Mouse (Mus musculus): ENCODE measurements around the gene Agap1. TPM values are rescaled to one million over a fixed set of nuclear protein-coding genes. Genes with fewer than 3 reads are reported as not detected.
"Not testable (repeated sequence)": the region's sequence is repeated elsewhere in the genome, so short reads cannot be mapped to it uniquely, and the experiment has no call there.

Gene Agap1
- polyA plus RNA-seq, 1 experiment from 2014 or later = 37.2 TPM

- Histone ChIP-seq H3K9me3 (ENCODE audit: control insufficient read depth, low read length) (no peaks in the 10 kb centered on the region), H3K4me3 (replicated peaks; ENCODE audit: low read length) (no peak overlapping the region), H3K4me1 (replicated peaks; ENCODE audit: control insufficient read depth, insufficient read depth, low read length) (peaks cover 14% of the 10 kb centered on the region; the same call in 1 of the 2 replicates), H3K36me3 (ENCODE audit: control insufficient read depth, insufficient read depth) (no peaks in the 10 kb centered on the region), H3K4me2 (ENCODE audit: low read length) (no peak overlapping the region), H3K27ac (ENCODE audit: low read length) (no peak overlapping the region), H3K9ac (replicated peaks; ENCODE audit: low read depth, low read length) (no peak overlapping the region), H3K27me3 (replicated peaks; ENCODE audit: control insufficient read depth, insufficient read depth, low read length) (no peaks in the 10 kb centered on the region)
- 93% methylated on average over 6 of the region's 6 CpGs for WGBS
- ATAC-seq = no peak
Observed at GRCm38 (mm10) chr1:89486891-89487290, 32.3 kb downstream of the Agap1 start.

- H3K9me3 ChIP-seq (ENCODE audit: control insufficient read depth, low read length) = no peaks in the 10 kb centered on the region
- H3K4me1 ChIP-seq (replicated peaks; ENCODE audit: control insufficient read depth, insufficient read depth, low read length) = peaks cover 2% of the 10 kb centered on the region; the same call in 1 of the 2 replicates
- no peak overlapping the region for H3K4me3 ChIP-seq (replicated peaks; ENCODE audit: low read length)
- no peak overlapping the region for H3K4me2 ChIP-seq (ENCODE audit: low read length)
- H3K27ac ChIP-seq (ENCODE audit: low read length) = no peak overlapping the region
- H3K9ac ChIP-seq (replicated peaks; ENCODE audit: low read depth, low read length) = no peak overlapping the region
- 57% methylated on average over 17 of the region's 17 CpGs for whole genome bisulfite sequencing
- no peaks in the 10 kb centered on the region for H3K27me3 ChIP-seq (replicated peaks; ENCODE audit: control insufficient read depth, insufficient read depth, low read length)
- H3K36me3 ChIP-seq (ENCODE audit: control insufficient read depth, insufficient read depth) = no peaks in the 10 kb centered on the region
- no peak for ATAC-seq
Observed at GRCm38 (mm10) chr1:89489111-89489971, 34.7 kb downstream of the Agap1 start.

- Histone ChIP-seq H3K9ac (replicated peaks; ENCODE audit: low read depth, low read length) (no peak overlapping the region), H3K27me3 (replicated peaks; ENCODE audit: control insufficient read depth, insufficient read depth, low read length) (no peaks in the 10 kb centered on the region), H3K36me3 (ENCODE audit: control insufficient read depth, insufficient read depth) (no peaks in the 10 kb centered on the region), H3K27ac (ENCODE audit: low read length) (no peak overlapping the region), H3K9me3 (ENCODE audit: control insufficient read depth, low read length) (no peaks in the 10 kb centered on the region), H3K4me2 (ENCODE audit: low read length) (no peak overlapping the region), H3K4me1 (replicated peaks; ENCODE audit: control insufficient read depth, insufficient read depth, low read length) (no peaks in the 10 kb centered on the region), H3K4me3 (replicated peaks; ENCODE audit: low read length) (no peak overlapping the region)
- no peak for ATAC-seq
- 92% methylated on average over 5 of the region's 5 CpGs for WGBS
Observed at GRCm38 (mm10) chr1:89493177-89493576, 38.6 kb downstream of the Agap1 start.

GRCm38 (mm10) chr1:89494816-89495215 lies 40.2 kb downstream of the Agap1 start:
- WGBS = 97% methylated on average over 1 of the region's 1 CpGs
- Histone ChIP-seq H3K9ac (replicated peaks; ENCODE audit: low read depth, low read length) (no peak overlapping the region), H3K27ac (ENCODE audit: low read length) (no peak overlapping the region), H3K36me3 (ENCODE audit: control insufficient read depth, insufficient read depth) (no peaks in the 10 kb centered on the region), H3K4me1 (replicated peaks; ENCODE audit: control insufficient read depth, insufficient read depth, low read length) (0 out of 2 replicates have a peak, but pooled peaks cover 2% of the 10 kb centered on the region), H3K4me3 (replicated peaks; ENCODE audit: low read length) (no peak overlapping the region), H3K27me3 (replicated peaks; ENCODE audit: control insufficient read depth, insufficient read depth, low read length) (no peaks in the 10 kb centered on the region), H3K4me2 (ENCODE audit: low read length) (no peak overlapping the region), H3K9me3 (ENCODE audit: control insufficient read depth, low read length) (no peaks in the 10 kb centered on the region)
- ATAC-seq = no peak

GRCm38 (mm10) chr1:89496204-89496603 lies 41.6 kb downstream of the Agap1 start:
- WGBS = 79% methylated on average over 7 of the region's 7 CpGs
- H3K4me2 ChIP-seq (ENCODE audit: low read length) = no peak overlapping the region

GRCm38 (mm10) chr1:89500925-89501324 lies 46.3 kb downstream of the Agap1 start:
- H3K4me1 ChIP-seq (replicated peaks; ENCODE audit: control insufficient read depth, insufficient read depth, low read length) = peaks cover 5% of the 10 kb centered on the region; the same call in 1 of the 2 replicates
- no peak overlapping the region for H3K27ac ChIP-seq (ENCODE audit: low read length)
- no peaks in the 10 kb centered on the region for H3K27me3 ChIP-seq (replicated peaks; ENCODE audit: control insufficient read depth, insufficient read depth, low read length)
- 71% methylated on average over 2 of the region's 2 CpGs for WGBS
- no peak overlapping the region for H3K4me2 ChIP-seq (ENCODE audit: low read length)
- no peak overlapping the region for H3K9ac ChIP-seq (replicated peaks; ENCODE audit: low read depth, low read length)
- H3K4me3 ChIP-seq (replicated peaks; ENCODE audit: low read length) = no peak overlapping the region
- H3K9me3 ChIP-seq (ENCODE audit: control insufficient read depth, low read length) = no peaks in the 10 kb centered on the region
- ATAC-seq = no peak
- H3K36me3 ChIP-seq (ENCODE audit: control insufficient read depth, insufficient read depth) = no peaks in the 10 kb centered on the region

More at GRCm38 (mm10) chr1:89496204-89496603, 41.6 kb downstream of the Agap1 start:
- no peak for ATAC-seq
- no peaks in the 10 kb centered on the region for H3K9me3 ChIP-seq (ENCODE audit: control insufficient read depth, low read length)
- peaks cover 5% of the 10 kb centered on the region; the same call in 1 of the 2 replicates for H3K4me1 ChIP-seq (replicated peaks; ENCODE audit: control insufficient read depth, insufficient read depth, low read length)
- no peak overlapping the region for H3K27ac ChIP-seq (ENCODE audit: low read length)
- no peak overlapping the region for H3K4me3 ChIP-seq (replicated peaks; ENCODE audit: low read length)
- no peak overlapping the region for H3K9ac ChIP-seq (replicated peaks; ENCODE audit: low read depth, low read length)
- H3K36me3 ChIP-seq (ENCODE audit: control insufficient read depth, insufficient read depth) = no peaks in the 10 kb centered on the region
- no peaks in the 10 kb centered on the region for H3K27me3 ChIP-seq (replicated peaks; ENCODE audit: control insufficient read depth, insufficient read depth, low read length)

- no peak overlapping the region for H3K27ac ChIP-seq (ENCODE audit: low read length)
- no peak overlapping the region for H3K4me2 ChIP-seq (ENCODE audit: low read length)
- H3K4me3 ChIP-seq (replicated peaks; ENCODE audit: low read length) = no peak overlapping the region
- H3K4me1 ChIP-seq (replicated peaks; ENCODE audit: control insufficient read depth, insufficient read depth, low read length) = peaks cover 5% of the 10 kb centered on the region; the same call in 1 of the 2 replicates
- H3K27me3 ChIP-seq (replicated peaks; ENCODE audit: control insufficient read depth, insufficient read depth, low read length) = no peaks in the 10 kb centered on the region
- WGBS = 82% methylated on average over 4 of the region's 4 CpGs
- H3K36me3 ChIP-seq (ENCODE audit: control insufficient read depth, insufficient read depth) = no peaks in the 10 kb centered on the region
- no peaks in the 10 kb centered on the region for H3K9me3 ChIP-seq (ENCODE audit: control insufficient read depth, low read length)
- ATAC-seq = no peak
- no peak overlapping the region for H3K9ac ChIP-seq (replicated peaks; ENCODE audit: low read depth, low read length)
Observed at GRCm38 (mm10) chr1:89501346-89501745, 46.7 kb downstream of the Agap1 start.

GRCm38 (mm10) chr1:89501891-89502290 lies 47.3 kb downstream of the Agap1 start:
- ATAC-seq; H3K4me2 ChIP-seq (ENCODE audit: low read length); H3K4me1 ChIP-seq (replicated peaks; ENCODE audit: control insufficient read depth, insufficient read depth, low read length); H3K27me3 ChIP-seq (replicated peaks; ENCODE audit: control insufficient read depth, insufficient read depth, low read length); H3K27ac ChIP-seq (ENCODE audit: low read length); H3K9ac ChIP-seq (replicated peaks; ENCODE audit: low read depth, low read length); H3K4me3 ChIP-seq (replicated peaks; ENCODE audit: low read length); H3K36me3 ChIP-seq (ENCODE audit: control insufficient read depth, insufficient read depth); H3K9me3 ChIP-seq (ENCODE audit: control insufficient read depth, low read length): not testable (repeated sequence)

- no peak overlapping the region for H3K4me3 ChIP-seq (replicated peaks; ENCODE audit: low read length)
- H3K36me3 ChIP-seq (ENCODE audit: control insufficient read depth, insufficient read depth) = no peaks in the 10 kb centered on the region
- ATAC-seq = no peak
- peaks cover 15% of the 10 kb centered on the region for H3K4me1 ChIP-seq (replicated peaks; ENCODE audit: control insufficient read depth, insufficient read depth, low read length)
- WGBS = 59% methylated on average over 2 of the region's 2 CpGs
- no peak overlapping the region for H3K9ac ChIP-seq (replicated peaks; ENCODE audit: low read depth, low read length)
- H3K27me3 ChIP-seq (replicated peaks; ENCODE audit: control insufficient read depth, insufficient read depth, low read length) = 0 out of 2 replicates have a peak, but pooled peaks cover 4% of the 10 kb centered on the region
- no peaks in the 10 kb centered on the region for H3K9me3 ChIP-seq (ENCODE audit: control insufficient read depth, low read length)
- H3K27ac ChIP-seq (ENCODE audit: low read length) = no peak overlapping the region
- H3K4me2 ChIP-seq (ENCODE audit: low read length) = no peak overlapping the region
Observed at GRCm38 (mm10) chr1:89509196-89509595, 54.6 kb downstream of the Agap1 start.

All from forebrain, embryonic 16.5 days (tissue).